Mouse (Mus musculus) kidney, embryonic 15.5 days (tissue): Measurements from ENCODE around the gene Cd151. TPM values are rescaled to one million over a fixed set of nuclear protein-coding genes. Genes with fewer than 3 reads are reported as not detected.

Source experiments
- ATAC-seq: fragments of 200-750 bp; cut with Nextera tagmentation; replicated peaks from 2 replicates; pipeline ENCODE4 v1.8.0; 2017; ENCODE audit warnings: moderate TSS enrichment; ENCODE audit not compliant: low FRiP score
- H3K27ac ChIP-seq: fragments of 300-500 bp; sonication (generic); 2 replicates; pipeline ENCODE4 v1.5.1; 2015; ENCODE audit warnings: mild to moderate bottlenecking, inconsistent platforms
- H3K27me3 ChIP-seq: fragments of 300-500 bp; sonication (generic); 2 replicates; pipeline ENCODE4 v1.6.1; 2015; ENCODE audit warnings: inconsistent platforms
- H3K36me3 ChIP-seq: fragments of 300-500 bp; sonication (generic); 2 replicates; pipeline ENCODE4 v1.6.1; 2015; ENCODE audit warnings: inconsistent platforms
- H3K4me1 ChIP-seq: fragments of 300-500 bp; sonication (generic); 2 replicates; pipeline ENCODE4 v1.6.1; 2015; ENCODE audit warnings: inconsistent platforms
- H3K4me2 ChIP-seq: fragments of 300-500 bp; sonication (generic); 2 replicates; pipeline ENCODE4 v1.6.1; 2015; ENCODE audit warnings: moderate library complexity, mild to moderate bottlenecking, inconsistent platforms
- H3K4me3 ChIP-seq: fragments of 300-500 bp; sonication (generic); replicated peaks from 2 replicates; pipeline ENCODE4 v1.5.1; 2015; ENCODE audit warnings: mild to moderate bottlenecking, inconsistent platforms
- H3K9ac ChIP-seq: fragments of 300-500 bp; sonication (generic); 2 replicates; pipeline ENCODE4 v1.6.1; 2015; ENCODE audit warnings: mild to moderate bottlenecking, inconsistent platforms
- H3K9me3 ChIP-seq: fragments of 300-500 bp; sonication (generic); replicated peaks from 2 replicates; pipeline ENCODE4 v1.6.1; 2016; ENCODE audit warnings: inconsistent platforms
- WGBS: fragments of 180-500 bp; shearing (Covaris S2); methylation state at CpG from one replicate; pipeline ENCODE4 v1.1.7; 2015; ENCODE audit warnings: mixed read lengths; 5-methylcytosine and 5-hydroxymethylcytosine counted together
- polyA plus RNA-seq: library from polyadenylated mRNA; unstranded; fragments of >200 nt; fragmentation: Nextera tagmentation; extraction: Ambion mirVana; gene quantifications from 2 replicates; pipeline ENCODE4 v1.2.1, GENCODE M21; 2015

Cd151 gene
- polyA plus RNA-seq, 1 experiment from 2014 or later: 34.8 TPM

- WGBS: 89% methylated on average over 19 of the region's 19 CpGs
- no peak overlapping the region for H3K4me3 ChIP-seq
- H3K4me1 ChIP-seq: peaks cover 54% of the 10 kb centered on the region
- no peak overlapping the region for H3K27ac ChIP-seq
- ATAC-seq: no peak
- no peaks in the 10 kb centered on the region for H3K27me3 ChIP-seq
- peaks cover 39% of the 10 kb centered on the region for H3K36me3 ChIP-seq
- no peak overlapping the region for H3K9ac ChIP-seq
- H3K4me2 ChIP-seq: no peak overlapping the region
- H3K9me3 ChIP-seq: no peaks in the 10 kb centered on the region
These were observed 35.6 kb upstream of the Cd151 start for GRCm38 (mm10) chr7:141431434-141432185.

GRCm38 (mm10) chr7:141432186-141432611 is 35.0 kb upstream of the Cd151 start:
- WGBS: 59% methylated on average over 8 of the region's 8 CpGs
- Histone ChIP-seq H3K9me3 (no peaks in the 10 kb centered on the region), H3K27me3 (no peaks in the 10 kb centered on the region), H3K4me1 (peaks cover 59% of the 10 kb centered on the region), H3K27ac (no peak overlapping the region), H3K36me3 (peaks cover 39% of the 10 kb centered on the region), H3K4me2 (no peak overlapping the region), H3K4me3 (no peak overlapping the region), H3K9ac (no peak overlapping the region)
- no peak for ATAC-seq

- WGBS: 85% methylated on average over 6 of the region's 6 CpGs
- Histone ChIP-seq H3K27me3 (no peaks in the 10 kb centered on the region), H3K9me3 (no peaks in the 10 kb centered on the region), H3K36me3 (peaks cover 40% of the 10 kb centered on the region), H3K4me2 (no peak overlapping the region), H3K4me3 (no peak overlapping the region), H3K4me1 (peaks cover 64% of the 10 kb centered on the region), H3K9ac (no peak overlapping the region), H3K27ac (no peak overlapping the region)
- no peak for ATAC-seq
These were observed 34.3 kb upstream of the Cd151 start for GRCm38 (mm10) chr7:141432741-141433516.

- Histone ChIP-seq H3K4me3 (peak overlapping the region; percentile 56), H3K36me3 (peaks cover 49% of the 10 kb centered on the region), H3K9ac (peak overlapping the region; percentile 56)
These were observed 33.4 kb upstream of the Cd151 start for GRCm38 (mm10) chr7:141433517-141434400.

GRCm38 (mm10) chr7:141434464-141434863 is 32.7 kb upstream of the Cd151 start:
- Histone ChIP-seq H3K4me3 (peak overlapping the region; percentile 56), H3K4me1 (peaks cover 57% of the 10 kb centered on the region), H3K36me3 (peaks cover 56% of the 10 kb centered on the region), H3K27me3 (no peaks in the 10 kb centered on the region), H3K27ac (peak overlapping the region; percentile 43), H3K4me2 (peak overlapping the region; percentile 95), H3K9me3 (no peaks in the 10 kb centered on the region), H3K9ac (peak overlapping the region; percentile 56)
- no peak for ATAC-seq
- 10% methylated on average over 8 of the region's 8 CpGs for WGBS

More at GRCm38 (mm10) chr7:141433517-141434400, 33.4 kb upstream of the Cd151 start:
- 64% methylated on average over 15 of the region's 15 CpGs for WGBS
- Histone ChIP-seq H3K27ac (peak overlapping the region; percentile 43; the same call in 1 of the 2 replicates), H3K9me3 (no peaks in the 10 kb centered on the region), H3K4me2 (peak overlapping the region; percentile 95), H3K27me3 (no peaks in the 10 kb centered on the region), H3K4me1 (peaks cover 64% of the 10 kb centered on the region)
- ATAC-seq: no peak

- Histone ChIP-seq H3K9me3 (no peaks in the 10 kb centered on the region), H3K4me3 (peak overlapping the region; percentile 56), H3K27ac (peak overlapping the region; percentile 43), H3K36me3 (peaks cover 61% of the 10 kb centered on the region), H3K9ac (peak overlapping the region; percentile 56), H3K4me2 (peak overlapping the region; percentile 95), H3K4me1 (peaks cover 51% of the 10 kb centered on the region), H3K27me3 (no peaks in the 10 kb centered on the region)
- WGBS: 3% methylated on average over 17 of the region's 17 CpGs
- peak; percentile 9; the same call in 1 of the 2 replicates for ATAC-seq
These were observed 31.9 kb upstream of the Cd151 start for GRCm38 (mm10) chr7:141435129-141435855.

GRCm38 (mm10) chr7:141435856-141436522 is 31.2 kb upstream of the Cd151 start:
- 80% methylated on average over 9 of the region's 9 CpGs for WGBS
- Histone ChIP-seq H3K9ac (no peak overlapping the region), H3K27ac (no peak overlapping the region), H3K4me3 (no peak overlapping the region), H3K9me3 (no peaks in the 10 kb centered on the region), H3K4me1 (peaks cover 58% of the 10 kb centered on the region), H3K27me3 (no peaks in the 10 kb centered on the region), H3K4me2 (peak overlapping the region; percentile 95), H3K36me3 (peaks cover 61% of the 10 kb centered on the region)
- ATAC-seq: no peak

GRCm38 (mm10) chr7:141436523-141436892 is 30.7 kb upstream of the Cd151 start:
- Histone ChIP-seq H3K4me1 (peaks cover 61% of the 10 kb centered on the region), H3K9ac (peak overlapping the region; percentile 71), H3K27ac (0 out of 2 replicates have a peak overlapping the region, but pooled peaks have one; percentile 64), H3K9me3 (no peaks in the 10 kb centered on the region), H3K36me3 (peaks cover 61% of the 10 kb centered on the region), H3K27me3 (no peaks in the 10 kb centered on the region), H3K4me2 (peak overlapping the region; percentile 95), H3K4me3 (peak overlapping the region; percentile 75)
- 71% methylated on average over 2 of the region's 2 CpGs for WGBS
- ATAC-seq: no peak

GRCm38 (mm10) chr7:141437178-141438120 is 29.7 kb upstream of the Cd151 start, which contains the start of gene Slc25a22:
Gene Slc25a22, minus strand, starts transcription at chr7:141437892.
- ATAC-seq: peak; percentile 80
- Histone ChIP-seq H3K4me1 (peaks cover 70% of the 10 kb centered on the region), H3K4me3 (peak within 1 kb of the TSS; percentile 75), H3K36me3 (peaks cover 55% of the 10 kb centered on the region), H3K9ac (peak within 1 kb of the TSS; percentile 71), H3K4me2 (peak within 1 kb of the TSS; percentile 95), H3K9me3 (no peaks in the 10 kb centered on the region), H3K27me3 (no peaks in the 10 kb centered on the region), H3K27ac (peak within 1 kb of the TSS; percentile 64)
- WGBS: 5% methylated on average over 53 of the region's 53 CpGs
